Mouse (Mus musculus) megakaryocyte, adult 5-6 weeks (primary cell): ENCODE data around the gene Paics. TPM values are rescaled to one million over a fixed set of nuclear protein-coding genes. Genes with fewer than 3 reads are reported as not detected.
A peak's percentile ranks its signal among the peaks of the same experiment; 100 is the strongest.

ENCODE experiments used
- ATAC-seq: 2 replicates; pipeline ENCODE4 v1.8.0; 2016; ENCODE audit warnings: mild to moderate bottlenecking, inconsistent platforms; ENCODE audit not compliant: poor library complexity, severe bottlenecking
- total RNA-seq, 2 experiments: library from RNA; stranded (forward) in 1 of 2; stranded (reverse) in 1 of 2; fragments of 153-499, 151-499 nt in 1 of 2; fragments of 221-1000, 200-1000 nt in 1 of 2; gene quantifications; 2 replicates each; pipeline versions ENCODE4 v1.2.3 to v1.2.4; 2015 to 2017

Gene Paics
- total RNA-seq, 2 experiments from 2014 or later = 193 to 225 TPM

DNA sequence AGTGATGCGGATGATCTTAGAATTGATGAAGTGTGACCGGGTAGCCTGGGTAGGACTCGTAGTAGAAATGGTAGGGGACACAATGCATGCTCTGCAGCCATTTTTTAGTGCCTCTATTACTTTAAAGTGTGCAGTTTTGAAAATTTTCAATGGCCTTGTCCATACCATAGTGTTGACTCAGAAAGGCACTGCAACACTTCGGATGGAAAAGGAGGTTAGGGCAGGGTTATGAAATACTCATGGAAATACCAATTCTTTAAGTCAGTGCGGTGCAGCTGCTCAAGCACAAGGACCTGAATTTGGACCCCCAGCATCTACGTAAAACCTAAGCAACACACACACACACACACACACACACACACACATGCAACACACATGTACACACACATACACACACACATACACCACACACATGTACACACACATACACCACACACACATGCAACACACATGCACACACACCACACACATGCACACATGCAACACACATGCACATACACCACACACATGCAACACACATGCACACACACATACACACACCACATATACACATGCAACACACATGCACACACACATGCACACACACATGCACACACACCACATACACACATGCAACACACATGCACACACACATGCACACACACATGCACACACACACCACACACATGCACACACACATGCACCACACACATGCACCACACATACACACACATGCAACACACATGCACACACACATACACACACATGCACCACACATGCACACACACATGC is 53.1 kb downstream of the Paics start, which contains the start of gene Arl9:
Gene Arl9 (plus strand): TSS at position 5 of the 771 bp plus-strand sequence.
- no peak for ATAC-seq

DNA sequence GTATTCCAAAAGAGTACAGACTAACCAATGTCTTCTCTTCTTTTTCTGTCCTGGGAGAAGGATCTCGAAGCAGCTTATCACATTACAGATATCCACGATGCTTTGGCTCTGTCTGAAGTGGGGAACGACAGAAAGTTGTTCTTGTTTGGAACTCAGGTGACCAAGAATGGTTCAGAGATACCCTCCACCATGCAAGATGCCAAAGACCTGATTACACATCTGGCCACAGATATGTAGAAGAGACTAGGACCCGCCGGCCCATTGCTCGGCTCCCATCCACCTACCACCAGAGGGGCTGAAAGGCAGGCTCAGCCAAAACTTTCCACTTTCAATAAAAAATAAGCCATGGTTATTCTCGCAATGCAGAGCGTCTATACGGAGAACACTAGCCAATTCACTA is 59.2 kb downstream of the Paics start:
- ATAC-seq = no peak

DNA sequence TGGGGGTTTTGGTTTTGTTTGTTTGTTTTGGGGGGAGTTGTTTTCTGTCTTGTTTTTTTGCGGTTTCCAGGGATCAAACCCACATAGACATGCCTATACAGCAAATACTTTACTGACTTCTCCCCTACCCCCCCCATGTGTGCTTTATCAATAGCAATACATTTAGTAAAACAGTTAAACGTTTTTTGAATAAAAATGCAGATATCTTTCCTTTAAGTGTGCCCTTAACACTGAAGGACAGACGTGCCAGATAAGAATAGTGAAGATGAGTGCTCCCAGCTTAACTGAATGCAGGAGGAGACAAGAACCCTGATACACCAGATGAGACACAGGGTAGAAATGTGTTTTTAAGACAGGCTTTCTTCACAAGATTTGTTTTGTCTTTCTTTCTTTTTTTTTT is 60.0 kb downstream of the Paics start:
- no peak for ATAC-seq

DNA sequence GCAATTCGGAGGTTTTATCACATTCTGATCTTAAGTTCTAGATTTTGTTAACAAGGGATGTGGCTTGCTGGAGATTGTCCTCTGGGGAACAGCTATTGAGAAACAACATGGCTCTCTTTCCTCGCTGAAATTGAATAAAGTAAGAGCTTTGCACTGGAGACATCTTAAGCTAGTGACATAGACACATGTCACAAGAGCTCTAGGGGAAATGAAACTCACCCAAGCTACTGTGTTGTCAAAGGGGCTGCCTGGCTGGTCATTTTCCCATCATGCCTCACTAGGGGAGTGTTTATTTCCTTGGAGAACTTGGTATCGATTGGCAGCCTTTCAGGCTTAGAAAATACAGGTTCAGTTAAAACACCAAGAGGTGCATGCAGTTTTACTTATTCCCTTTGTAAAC is 62.1 kb downstream of the Paics start:
- peak; percentile 84 for ATAC-seq

DNA sequence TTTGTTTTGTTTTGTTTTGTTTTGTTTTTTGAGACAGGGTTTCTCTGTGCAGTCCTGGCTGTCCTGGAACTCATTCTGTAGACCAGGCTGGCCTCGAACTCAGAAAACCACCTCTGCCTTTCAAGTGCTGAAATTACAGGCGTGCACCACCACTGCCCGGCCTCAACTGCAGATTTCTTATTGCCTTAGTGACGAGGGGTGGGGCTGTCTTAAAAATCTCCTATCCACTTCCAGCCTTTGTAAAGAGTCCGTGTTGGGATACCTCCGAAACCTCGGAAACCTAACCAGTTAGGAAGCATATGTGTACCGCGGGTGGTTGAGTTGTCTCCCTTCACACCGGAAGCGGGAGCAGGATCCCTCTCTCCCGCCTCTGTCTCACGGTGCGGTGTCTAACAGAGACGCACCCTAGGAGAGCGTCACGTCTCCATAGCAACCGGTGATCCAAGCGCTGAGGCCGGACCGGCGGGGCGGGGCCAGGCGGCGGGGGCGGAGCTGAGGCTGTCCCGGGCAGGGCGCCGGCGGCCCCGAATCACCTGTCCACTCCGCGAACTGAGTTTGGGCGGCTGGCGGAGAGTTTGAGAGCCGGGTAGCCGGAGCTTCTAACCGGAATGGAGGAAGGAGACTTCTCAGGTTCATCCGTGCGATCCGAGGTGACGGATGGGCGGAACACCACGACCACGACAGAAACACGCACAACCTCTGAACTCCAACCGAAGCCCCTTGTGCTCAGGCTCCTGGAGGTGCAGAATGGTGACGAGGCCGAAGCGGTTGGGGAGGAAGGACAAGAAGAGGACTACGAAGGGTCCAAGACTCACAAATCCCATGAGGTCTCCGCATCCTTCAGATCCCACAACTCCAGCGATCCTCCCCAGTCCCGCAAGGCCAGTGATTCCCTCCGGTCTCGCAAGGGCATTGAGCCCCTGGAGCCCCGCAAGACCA is 64.7 kb downstream of the Paics start, which contains the start of gene Thegl:
Gene Thegl (plus strand): TSS at position 480 of the 939 bp plus-strand sequence.
- peak; percentile 90 for ATAC-seq

Other genes with a start within 250 kb of the Paics start
- 6.4 and 7.6 TPM in 2 replicates for gene Aasdh, start 45.8 kb upstream of the Paics start, total RNA-seq (2015)
- gene Aasdh, start 45.8 kb upstream of the Paics start, total RNA-seq (2017) = 13.3 and 14.4 TPM in 2 replicates
- 11.4 and 13.0 TPM in 2 replicates for gene Ppat, start 271 bp downstream of the Paics start, total RNA-seq (2015)
- gene Ppat, start 271 bp downstream of the Paics start, total RNA-seq (2017) = 19.3 and 20.1 TPM in 2 replicates
- gene Srp72, start 23.4 kb downstream of the Paics start, total RNA-seq (2015) = 83.0 and 91.0 TPM in 2 replicates
- gene Srp72, start 23.4 kb downstream of the Paics start, total RNA-seq (2017) = 133 and 141 TPM in 2 replicates
- gene Arl9, start 52.7 kb downstream of the Paics start, total RNA-seq (2015) = 0.31 and 1.3 TPM in 2 replicates
- not detected in 2 replicates for gene Arl9, start 52.7 kb downstream of the Paics start, total RNA-seq (2017)
- 0.45 TPM in 1 of 2 replicates, not detected in the other for gene Thegl, start 64.7 kb downstream of the Paics start, total RNA-seq (2015)
- not detected in 2 replicates for gene Thegl, start 64.7 kb downstream of the Paics start, total RNA-seq (2017)
- 104 and 127 TPM in 2 replicates for gene Hopx, start 163.8 kb downstream of the Paics start, total RNA-seq (2015)
- gene Hopx, start 163.8 kb downstream of the Paics start, total RNA-seq (2017) = 35.5 and 46.3 TPM in 2 replicates